Mouse (Mus musculus) mouse trophoblast stem cell (cell line): ENCODE results near the gene Rps25.
"Not testable (repeated sequence)": the region's sequence is repeated elsewhere in the genome, so short reads cannot be mapped to it uniquely, and the experiment has no call there.

ENCODE experiments used
- in situ Hi-C, 2 experiments: fragments of 300-500 bp; cut with MseI, MboI; formaldehyde crosslinking; loops; 2 replicates in 1 of 2; 3 replicates in 1 of 2; pipeline ENCODE4 v1.15.1; 2025

Gene Rps25

GRCm38 (mm10) chr9:44401081-44401480 lies 5.9 kb upstream of the Rps25 start:
- in situ Hi-C loops: no loop called here

- in situ Hi-C loops: no loop called here
These were observed 1.9 kb upstream of the Rps25 start for GRCm38 (mm10) chr9:44405011-44405410.

GRCm38 (mm10) chr9:44407752-44408097 lies 786 bp downstream of the Rps25 start:
- in situ Hi-C loops: no loop called here

- in situ Hi-C loops: not testable (repeated sequence)
These were observed 1.8 kb downstream of the Rps25 start for GRCm38 (mm10) chr9:44408693-44409092.

- in situ Hi-C loops: no loop called here
These were observed 3.9 kb downstream of the Rps25 start for GRCm38 (mm10) chr9:44410647-44411336.

GRCm38 (mm10) chr9:44411601-44412130 lies 4.7 kb downstream of the Rps25 start:
- in situ Hi-C loops: no loop called here

- in situ Hi-C loops: no loop called here
These were observed 5.4 kb downstream of the Rps25 start for GRCm38 (mm10) chr9:44412306-44412705.

GRCm38 (mm10) chr9:44412781-44413180 lies 5.8 kb downstream of the Rps25 start:
- in situ Hi-C loops: no loop called here

GRCm38 (mm10) chr9:44417156-44417891 lies 10.4 kb downstream of the Rps25 start:
- in situ Hi-C loops: no loop called here

- in situ Hi-C loops: no loop called here
These were observed 11.0 kb downstream of the Rps25 start for GRCm38 (mm10) chr9:44417892-44418363.

- in situ Hi-C loops: no loop called here
These were observed 11.8 kb downstream of the Rps25 start, which contains the start of gene Ccdc84 for GRCm38 (mm10) chr9:44418519-44419385. Ccdc84 (minus strand) TSS chr9:44418569.

- in situ Hi-C loops: not testable (repeated sequence)
These were observed 12.8 kb downstream of the Rps25 start for GRCm38 (mm10) chr9:44419730-44420129.

GRCm38 (mm10) chr9:44420280-44420898 lies 13.4 kb downstream of the Rps25 start:
- in situ Hi-C loops: no loop called here

- in situ Hi-C loops: no loop called here
These were observed 16.6 kb downstream of the Rps25 start for GRCm38 (mm10) chr9:44423576-44423975.

- in situ Hi-C loops: no loop called here
These were observed 25.7 kb downstream of the Rps25 start for GRCm38 (mm10) chr9:44432577-44433185.

GRCm38 (mm10) chr9:44435747-44436146 lies 28.8 kb downstream of the Rps25 start:
- in situ Hi-C loops: no loop called here

GRCm38 (mm10) chr9:44440961-44441360 lies 34.0 kb downstream of the Rps25 start, which contains the start of gene Foxr1:
Foxr1 (minus strand) TSS chr9:44441136.
- in situ Hi-C loops: no loop called here

GRCm38 (mm10) chr9:44444402-44445025 lies 37.6 kb downstream of the Rps25 start:
- in situ Hi-C loops: not testable (repeated sequence)

GRCm38 (mm10) chr9:44450387-44450786 lies 43.4 kb downstream of the Rps25 start:
- in situ Hi-C loops: no loop called here

- in situ Hi-C loops: no loop called here
These were observed 47.4 kb downstream of the Rps25 start for GRCm38 (mm10) chr9:44454132-44454890.
